Mouse (Mus musculus) induced T-regulatory cell, adult 2 months (primary cell): ENCODE results near the gene Tm2d3.

Experiments
- DNase-seq: peaks from one replicate; pipeline ENCODE4 v3.0.0-alpha.2; 2012; ENCODE audit warnings: low read depth

The Tm2d3 gene

GRCm38 (mm10) chr7:65704818-65705242 lies 13.9 kb downstream of the Tm2d3 start:
- peak; percentile 88 for DNase-seq

- DNase-seq: no peak
These were observed 17.5 kb downstream of the Tm2d3 start for GRCm38 (mm10) chr7:65708506-65708905.

GRCm38 (mm10) chr7:65710301-65710700 lies 19.3 kb downstream of the Tm2d3 start:
- no peak for DNase-seq

GRCm38 (mm10) chr7:65713782-65714181 lies 22.8 kb downstream of the Tm2d3 start:
- peak; percentile 11 for DNase-seq

GRCm38 (mm10) chr7:65714304-65714703 lies 23.3 kb downstream of the Tm2d3 start:
- DNase-seq: peak; percentile 63

- DNase-seq: no peak
These were observed 43.1 kb downstream of the Tm2d3 start for GRCm38 (mm10) chr7:65734024-65734423.

GRCm38 (mm10) chr7:65735261-65735660 lies 44.3 kb downstream of the Tm2d3 start:
- no peak for DNase-seq

GRCm38 (mm10) chr7:65737286-65738040 lies 46.5 kb downstream of the Tm2d3 start:
- no peak for DNase-seq

- no peak for DNase-seq
These were observed 51.9 kb downstream of the Tm2d3 start for GRCm38 (mm10) chr7:65742857-65743256.

- no peak for DNase-seq
These were observed 57.3 kb downstream of the Tm2d3 start for GRCm38 (mm10) chr7:65747990-65748955.
